Mouse (Mus musculus): ENCODE data around the gene Pcsk6. TPM values are rescaled to one million over a fixed set of nuclear protein-coding genes. Genes with fewer than 3 reads are reported as not detected.
A peak's percentile ranks its signal among the peaks of the same experiment; 100 is the strongest.
"Not testable (repeated sequence)": the region's sequence is repeated elsewhere in the genome, so short reads cannot be mapped to it uniquely, and the experiment has no call there.

Pcsk6 gene
- 10 to 100 TPM; 41.3 to 57.6 TPM for total RNA-seq (2021)
- long read RNA-seq, experiment 1, full-length matches to known transcripts = 38 of 50 reads
- long read RNA-seq, experiment 1, partial matches to known transcripts = 9 of 50 reads
- long read RNA-seq, experiment 1, other reads (novel, unspliced or antisense) = 3 of 50 reads
- long read RNA-seq, experiment 2, full-length matches to known transcripts = 23 of 34 reads
- long read RNA-seq, experiment 2, partial matches to known transcripts = 9 of 34 reads
- long read RNA-seq, experiment 2, other reads (novel, unspliced or antisense) = 2 of 34 reads

DNA sequence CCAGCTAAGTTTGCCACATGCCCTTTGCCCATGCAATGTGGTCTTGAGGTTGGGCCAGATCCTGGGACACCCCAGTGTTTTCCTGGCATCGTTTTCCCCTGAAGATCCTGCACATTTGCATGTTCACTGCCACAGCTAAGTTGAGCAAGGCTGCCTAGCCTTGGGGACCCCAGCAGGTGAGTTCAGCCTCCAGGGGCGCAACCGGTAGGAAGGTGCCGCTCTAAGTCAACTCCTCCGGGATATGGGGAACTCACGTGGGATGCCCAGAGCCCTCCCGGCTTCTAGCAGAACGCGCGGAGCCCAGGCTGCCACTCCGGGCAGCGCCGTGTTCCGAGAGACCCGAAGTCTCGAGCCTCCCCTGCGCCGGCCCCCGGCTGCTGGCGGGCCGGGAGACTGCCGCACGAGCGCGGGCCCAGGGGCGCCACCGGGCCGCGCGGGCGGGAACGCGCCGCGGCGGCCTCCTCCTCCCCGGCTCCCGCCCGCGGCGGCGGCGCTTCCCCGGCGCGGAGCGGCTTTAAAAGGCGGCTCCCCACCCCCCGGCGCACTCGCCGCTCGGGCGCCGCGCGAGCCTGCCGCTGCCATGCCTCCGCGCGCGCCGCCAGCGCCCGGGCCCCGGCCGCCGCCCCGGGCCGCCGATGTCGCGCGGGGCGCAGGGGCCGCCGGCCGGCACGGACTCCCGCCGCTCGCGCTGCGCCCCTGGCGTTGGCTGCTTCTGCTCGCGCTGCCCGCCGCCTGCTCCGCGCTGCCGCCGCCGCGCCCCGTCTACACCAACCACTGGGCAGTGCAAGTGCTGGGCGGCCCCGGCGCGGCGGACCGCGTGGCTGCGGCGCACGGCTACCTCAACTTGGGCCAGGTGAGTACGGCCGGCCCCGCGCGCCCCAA is at the start of gene Pcsk6:
Gene Pcsk6, plus strand, starts transcription at position 144 of the 882 bp plus-strand sequence.
- peak; percentile 58 for DNase-seq

DNA sequence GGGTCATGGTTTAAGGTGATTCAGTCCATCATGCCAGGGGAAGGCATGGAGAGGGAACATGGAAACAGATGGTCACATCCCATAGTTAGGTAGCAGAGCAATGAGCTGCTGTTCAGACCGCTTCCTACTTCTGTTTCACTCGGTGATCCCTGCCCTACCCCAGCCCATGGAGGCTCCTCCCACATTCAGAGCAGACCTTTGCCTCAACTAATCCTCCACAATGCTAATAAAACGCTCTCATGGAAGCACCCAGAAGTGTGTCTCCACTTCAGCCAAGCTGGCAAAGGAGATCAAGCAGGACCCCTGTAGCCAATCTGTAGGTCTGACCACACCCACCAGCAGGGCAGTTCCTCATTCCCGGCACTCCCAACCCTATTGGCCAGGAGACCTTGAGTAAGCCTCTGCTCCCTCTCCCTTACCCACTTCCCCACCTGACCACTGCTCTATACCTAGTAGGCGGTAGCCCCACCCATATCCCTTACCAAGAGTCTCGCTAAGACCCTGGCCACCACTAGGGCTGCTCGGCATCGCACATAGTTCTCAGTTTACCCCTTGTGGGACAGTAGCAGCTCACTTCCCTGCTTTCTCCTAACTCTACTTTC is 47.8 kb upstream of the Pcsk6 start:
- no peak for DNase-seq

DNA sequence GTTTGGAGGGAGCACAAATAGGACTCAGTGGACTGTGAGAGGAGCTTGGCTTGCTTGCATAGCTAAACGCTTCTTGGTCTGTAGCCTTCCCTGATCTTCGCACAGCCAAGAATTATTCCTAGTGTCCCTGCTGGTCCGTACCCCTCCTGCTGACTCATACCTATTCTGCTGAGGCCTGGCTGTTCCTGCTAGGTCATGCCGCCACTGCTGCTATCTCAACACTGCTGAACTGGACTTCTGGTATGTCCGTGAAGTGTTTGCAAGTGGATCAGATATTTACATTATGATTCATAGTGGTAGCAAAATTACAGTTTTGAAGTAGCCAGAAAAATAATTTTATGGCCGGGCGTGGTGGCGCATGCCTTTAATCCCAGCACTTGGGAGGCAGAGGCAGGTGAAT is 44.0 kb upstream of the Pcsk6 start:
- DNase-seq = no peak

DNA sequence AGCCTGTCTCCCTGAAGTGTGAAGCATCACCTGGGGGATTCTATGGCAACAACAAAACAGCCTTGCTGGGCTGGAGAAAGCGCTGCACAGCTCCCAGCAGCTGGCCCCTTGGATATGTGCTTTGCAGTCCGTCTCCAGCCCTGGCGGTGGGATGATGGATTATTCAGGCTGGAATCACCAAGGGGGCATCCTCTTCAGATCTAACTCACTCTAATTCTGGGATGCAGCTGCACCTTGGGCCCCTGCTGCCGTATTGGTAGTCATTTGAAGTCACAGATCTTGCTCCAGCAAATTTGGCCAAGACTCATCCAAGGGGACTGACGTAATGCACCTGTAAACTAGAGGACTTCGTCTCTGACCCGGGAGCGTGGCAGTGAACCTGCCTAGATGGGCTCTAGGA is 41.1 kb upstream of the Pcsk6 start:
- DNase-seq = no peak

DNA sequence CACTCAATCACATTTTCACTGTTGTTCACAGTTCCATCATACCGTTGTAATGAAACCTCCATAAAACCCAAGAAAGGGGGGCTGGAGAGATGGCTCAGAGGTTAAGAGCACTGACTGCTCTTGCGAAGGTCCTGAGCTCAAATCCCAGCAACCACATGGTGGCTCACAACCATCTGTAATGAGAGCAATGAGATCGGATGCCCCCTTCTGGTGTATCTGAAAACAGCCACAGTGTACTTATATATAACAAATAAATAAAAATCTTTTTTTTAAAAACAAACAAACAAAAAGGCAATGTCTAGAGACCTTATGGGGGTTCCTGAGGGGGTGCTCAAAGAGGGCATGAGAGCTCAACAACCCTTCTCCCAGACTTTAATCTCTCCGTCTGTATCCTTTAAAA is 39.6 kb upstream of the Pcsk6 start:
- DNase-seq = not testable (repeated sequence)

DNA sequence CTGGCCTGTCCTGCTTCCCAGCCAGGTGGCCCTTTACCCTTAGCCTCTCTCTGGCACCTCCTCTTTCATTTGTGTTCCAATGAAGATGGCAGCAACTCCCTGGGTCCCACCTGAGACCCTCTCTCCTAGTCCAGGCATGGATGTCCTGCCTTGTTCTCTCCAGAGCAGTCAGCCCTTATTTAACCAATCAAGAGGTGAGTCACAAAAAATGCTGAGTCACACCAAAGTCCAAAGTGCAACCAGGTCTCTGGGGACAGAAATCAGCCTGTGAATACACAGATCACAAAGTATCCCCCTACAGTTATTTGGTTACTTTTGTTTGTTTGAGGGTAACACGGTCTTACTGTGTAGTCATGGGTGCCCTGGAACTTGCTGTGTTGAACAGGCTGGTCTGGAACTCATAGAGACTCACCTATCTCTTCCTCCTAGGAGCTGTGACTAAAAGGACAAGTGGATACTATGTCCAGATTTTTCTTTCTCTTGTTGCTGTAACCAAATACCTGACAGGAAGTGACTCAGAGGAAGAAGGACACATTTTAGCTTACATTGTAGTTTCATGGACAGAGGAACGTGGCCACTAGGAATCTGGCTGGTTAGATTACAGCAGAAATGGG is 38.9 kb upstream of the Pcsk6 start:
- no peak for DNase-seq

DNA sequence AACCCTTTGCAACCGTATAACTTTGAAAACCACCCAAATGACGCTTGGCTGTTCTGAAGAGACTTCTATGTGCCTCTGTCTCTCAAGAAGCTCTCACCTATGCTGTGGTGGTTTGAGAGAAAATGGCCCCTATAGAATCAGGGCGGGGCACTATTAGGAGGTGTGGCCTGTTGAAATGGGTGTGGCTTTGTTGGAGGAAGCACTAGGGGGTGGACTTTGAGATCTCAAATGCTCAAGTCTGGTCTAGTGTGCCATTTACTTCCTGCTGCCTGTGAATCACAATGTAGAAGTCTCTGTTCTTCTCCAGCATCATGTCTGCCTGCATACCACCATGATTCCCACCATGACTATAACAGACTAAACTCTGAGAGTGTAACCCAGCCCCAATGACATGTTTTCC is 21.8 kb upstream of the Pcsk6 start:
- DNase-seq = no peak

DNA sequence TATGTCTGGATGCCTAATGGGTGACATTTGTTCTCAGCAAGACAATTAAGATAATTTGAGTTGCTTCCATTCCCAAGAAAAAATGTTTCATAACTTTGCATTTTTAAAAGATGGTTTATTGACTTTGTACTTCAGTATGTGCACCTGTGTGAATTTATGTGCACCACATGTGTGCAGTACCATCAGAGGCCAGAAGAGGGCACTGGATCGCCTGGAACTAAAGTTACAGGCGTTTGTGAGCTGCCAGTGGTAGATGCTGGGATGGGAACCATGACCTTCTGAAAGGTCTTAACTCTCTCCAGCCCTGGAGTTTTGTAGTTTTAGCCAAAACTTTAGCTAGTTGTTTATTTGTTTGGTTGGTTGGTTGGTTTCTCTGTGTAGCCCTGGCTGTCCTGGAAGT is 18.3 kb upstream of the Pcsk6 start:
- no peak for DNase-seq

DNA sequence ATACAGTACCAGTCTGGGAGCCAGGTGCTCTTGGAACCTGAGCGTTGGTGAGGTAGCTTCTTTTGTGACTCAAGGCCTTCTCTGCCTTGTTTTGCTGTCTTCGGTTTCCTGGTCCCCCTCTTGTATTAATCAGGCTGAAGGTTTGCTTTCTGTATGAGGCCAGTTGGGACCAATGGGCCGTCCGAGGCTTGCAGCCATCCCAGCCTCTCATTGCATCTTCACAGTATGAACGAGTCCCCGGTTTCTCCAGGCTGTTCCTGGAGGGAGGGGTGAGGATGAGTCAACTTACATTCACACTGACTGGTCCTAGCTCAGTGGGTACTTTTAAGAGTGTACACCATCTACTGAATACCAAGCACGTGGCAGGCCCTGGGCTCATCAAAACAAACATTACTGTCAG is 553 bp upstream of the Pcsk6 start:
- DNase-seq = no peak

DNA sequence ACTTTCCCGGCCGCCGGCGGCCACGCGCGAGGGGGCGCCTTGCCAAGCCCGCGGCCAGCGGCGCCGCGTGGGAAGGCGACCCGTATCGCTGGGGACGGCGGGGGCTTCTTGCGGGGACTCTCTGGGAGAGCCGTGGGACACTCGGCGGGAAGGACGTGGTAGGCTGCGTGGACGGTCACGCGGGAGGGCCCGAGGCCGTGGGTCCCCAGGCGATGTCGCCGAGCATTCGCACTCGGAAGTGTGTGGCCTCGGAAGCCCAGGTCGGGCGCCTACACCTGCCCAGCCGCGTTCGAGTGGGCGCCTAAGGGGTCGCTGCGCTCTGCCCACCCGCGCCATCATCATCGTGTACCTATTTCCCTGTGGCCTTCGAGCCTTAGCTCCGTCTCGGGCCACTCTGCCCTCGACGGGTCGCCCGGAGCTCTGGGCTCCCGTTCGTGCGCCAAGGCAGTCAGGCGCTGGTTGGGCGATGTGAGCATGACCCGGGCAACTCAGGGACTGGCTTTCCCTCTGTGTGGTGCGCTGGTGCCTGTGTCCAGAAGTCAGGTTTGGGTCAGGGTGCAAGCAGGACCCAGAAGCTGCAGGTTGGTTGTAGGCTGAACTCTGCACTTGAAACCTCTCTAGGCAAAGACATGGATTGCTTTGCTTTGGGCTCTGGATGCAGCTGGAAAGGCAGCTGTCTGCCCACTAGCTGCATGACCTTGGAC is 1.1 kb downstream of the Pcsk6 start:
- DNase-seq = no peak

DNA sequence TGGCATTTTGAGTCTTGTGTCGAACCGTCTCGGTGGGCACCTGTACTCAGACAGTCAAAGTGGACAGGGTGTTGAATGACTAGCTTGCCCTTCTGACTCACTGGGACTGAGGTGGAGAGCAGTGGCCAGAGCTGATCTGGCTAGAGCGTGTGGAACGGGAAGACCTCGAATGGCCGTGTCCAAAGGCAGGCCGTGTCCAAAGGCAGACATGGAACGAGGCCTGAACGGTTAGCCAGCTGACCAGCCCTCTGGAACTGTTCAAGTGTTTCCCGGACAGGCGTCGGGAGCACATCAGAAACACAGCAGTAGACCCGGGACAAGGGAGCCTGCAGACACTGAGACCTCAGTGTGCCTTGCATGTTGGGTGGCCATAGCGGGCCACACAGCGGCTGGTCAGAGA is 7.6 kb downstream of the Pcsk6 start:
- no peak for DNase-seq

DNA sequence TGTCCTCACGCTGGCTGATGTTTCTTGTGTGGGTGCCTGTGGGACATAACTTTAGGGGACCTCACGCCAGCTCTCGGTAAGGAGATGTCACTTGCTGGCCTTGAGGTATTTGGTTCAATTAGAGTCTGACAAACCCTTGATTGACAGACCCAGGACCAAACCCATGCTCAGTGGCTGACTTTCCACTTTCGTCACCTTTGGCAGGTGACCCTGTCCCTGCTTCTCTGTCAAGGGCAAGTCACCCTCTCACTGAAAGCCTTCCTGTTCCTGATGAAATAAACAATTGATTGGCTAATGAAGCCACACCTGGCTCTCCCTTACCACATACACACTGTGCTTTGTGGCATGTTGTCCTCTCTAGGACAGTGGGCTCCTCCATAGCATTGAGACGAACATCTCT is 8.3 kb downstream of the Pcsk6 start:
- DNase-seq = no peak

DNA sequence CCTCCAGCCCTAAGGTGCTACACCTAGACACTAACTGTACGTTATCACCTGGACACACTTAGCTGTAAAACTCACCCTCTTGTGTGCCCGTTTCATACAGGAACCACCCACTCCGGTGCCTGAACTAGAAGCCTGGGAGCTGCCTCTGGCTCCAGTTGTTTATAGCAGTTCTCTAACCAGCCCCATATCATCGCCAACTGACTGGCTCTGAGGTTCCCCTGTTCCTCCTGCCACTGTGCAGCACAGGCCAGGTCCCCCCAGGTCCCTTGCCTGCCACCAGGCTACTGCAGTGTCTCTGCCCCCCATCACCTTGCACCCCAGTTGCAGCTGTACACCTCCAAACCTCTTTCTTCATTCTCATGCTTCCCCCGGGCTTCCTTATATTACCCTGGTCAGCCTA is 8.7 kb downstream of the Pcsk6 start:
- no peak for DNase-seq

DNA sequence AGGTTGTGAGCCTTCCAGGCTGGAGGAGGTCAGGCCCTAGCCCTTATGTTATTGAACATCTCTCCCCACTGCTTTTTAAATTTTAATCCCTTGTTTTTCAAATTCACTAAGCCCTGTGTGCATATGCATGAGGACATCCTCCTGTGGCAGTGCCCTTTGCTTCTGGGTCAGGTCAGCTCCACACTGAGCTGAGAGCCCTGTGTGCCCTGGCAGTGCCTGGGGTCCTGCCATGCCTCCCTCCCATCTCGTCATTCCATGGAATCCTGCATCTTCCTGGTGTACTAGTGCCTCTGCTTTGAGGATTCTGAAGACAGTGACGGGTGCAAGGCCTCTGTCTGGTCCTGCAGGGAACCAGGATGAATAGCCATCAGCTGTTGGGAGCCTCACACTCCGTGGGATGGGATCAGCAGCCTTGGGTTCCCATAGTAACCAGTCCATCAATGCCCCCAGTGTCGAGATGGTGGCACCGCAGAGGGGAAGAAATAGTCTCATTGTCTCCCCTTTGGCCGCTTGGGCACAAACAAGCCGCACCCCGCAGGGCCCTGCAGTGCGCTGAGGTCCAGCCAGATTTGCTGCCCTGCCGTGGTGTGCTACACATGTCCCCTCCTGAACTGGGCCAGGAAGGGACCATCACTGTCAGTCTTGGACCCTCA is 9.5 kb downstream of the Pcsk6 start:
- DNase-seq = no peak

DNA sequence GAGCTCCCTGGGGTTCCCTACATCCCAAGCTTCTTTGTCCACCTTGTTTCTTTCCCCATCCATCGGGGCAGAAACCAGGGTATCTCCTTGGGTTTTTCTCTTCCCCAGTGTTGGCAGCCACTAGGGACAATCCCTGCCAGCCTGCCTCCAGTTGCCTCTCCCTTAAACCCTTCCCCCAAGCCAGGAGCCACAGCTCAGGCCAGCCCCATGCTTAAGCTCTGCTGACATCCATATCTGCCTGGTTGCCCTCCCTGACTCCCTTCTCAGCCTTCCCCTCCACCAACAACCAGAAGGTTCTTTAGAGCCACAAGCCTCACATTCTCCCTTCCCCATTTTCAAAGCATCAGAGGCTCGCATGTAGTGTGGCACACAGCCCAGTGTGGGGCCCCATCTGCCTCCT is 10.3 kb downstream of the Pcsk6 start:
- DNase-seq = no peak

DNA sequence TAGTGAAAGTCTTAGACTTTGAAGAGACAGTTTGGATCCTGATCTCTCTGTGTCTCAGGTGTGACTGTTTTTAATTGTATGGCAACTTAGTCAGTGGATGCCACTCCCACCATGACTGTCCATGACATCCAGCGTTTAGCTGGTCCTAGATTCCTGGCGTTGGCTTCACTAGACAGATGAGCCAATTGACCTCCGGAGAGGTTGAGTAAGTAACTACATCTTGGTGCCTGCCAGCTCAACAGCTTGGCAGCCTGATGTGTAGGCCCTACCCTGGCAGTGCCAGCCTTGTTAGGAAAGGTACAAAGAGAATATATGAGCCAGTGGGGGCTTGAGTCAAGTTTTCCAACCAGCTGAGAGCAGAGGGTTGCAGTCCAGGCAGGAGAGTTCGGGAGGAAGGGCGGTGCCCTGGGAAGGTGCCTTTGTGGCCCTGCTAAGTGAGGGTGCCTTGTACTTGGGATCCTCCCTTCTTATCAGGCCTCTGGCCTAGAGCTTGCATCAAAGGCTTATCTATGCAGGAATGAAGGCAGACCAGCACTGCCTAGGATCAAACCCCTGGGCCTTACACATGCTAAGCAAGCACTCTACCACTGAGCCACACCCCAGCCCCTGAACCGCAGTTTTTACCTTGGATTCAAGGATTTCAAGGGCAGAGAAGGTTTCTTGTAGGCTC is 11.8 kb downstream of the Pcsk6 start:
- no peak for DNase-seq

DNA sequence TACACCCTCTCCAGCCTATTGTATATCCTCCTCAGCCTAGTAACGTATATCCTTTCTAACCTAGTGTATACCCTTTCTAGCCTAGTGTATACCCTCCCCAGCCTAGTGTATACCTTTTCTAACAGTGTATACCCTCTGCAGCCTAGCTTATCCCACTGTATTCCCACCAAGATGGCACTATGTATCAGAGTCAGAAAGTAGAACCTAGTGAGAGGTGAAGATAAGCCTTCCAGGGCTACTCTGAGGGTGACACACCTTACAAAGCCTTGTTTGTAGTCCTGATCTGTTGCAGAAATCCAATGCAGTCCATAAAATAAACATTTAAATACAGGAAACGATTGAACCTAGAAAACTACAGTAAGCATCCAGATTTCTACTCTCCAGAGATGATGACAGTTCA is 12.4 kb downstream of the Pcsk6 start:
- DNase-seq = no peak

DNA sequence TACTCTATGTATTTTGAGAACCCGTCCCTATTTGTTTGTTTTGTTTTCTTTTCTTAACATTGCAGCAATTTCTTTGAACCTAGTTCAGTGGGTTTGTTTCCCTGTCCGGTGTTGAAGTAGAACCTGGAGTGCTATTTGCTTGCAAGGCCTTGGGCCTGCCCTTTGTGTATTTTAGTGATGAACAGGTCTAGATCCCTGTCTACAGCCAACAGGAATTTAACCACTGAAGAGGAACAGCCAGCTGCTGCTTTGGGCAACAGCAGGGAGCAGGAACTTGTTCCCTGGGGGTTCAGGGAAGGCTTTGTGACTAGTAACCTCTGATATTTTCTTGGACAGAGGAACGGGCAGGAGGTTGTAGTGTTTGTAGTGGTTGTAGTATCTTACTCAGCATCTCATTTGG is 15.1 kb downstream of the Pcsk6 start:
- DNase-seq = no peak

DNA sequence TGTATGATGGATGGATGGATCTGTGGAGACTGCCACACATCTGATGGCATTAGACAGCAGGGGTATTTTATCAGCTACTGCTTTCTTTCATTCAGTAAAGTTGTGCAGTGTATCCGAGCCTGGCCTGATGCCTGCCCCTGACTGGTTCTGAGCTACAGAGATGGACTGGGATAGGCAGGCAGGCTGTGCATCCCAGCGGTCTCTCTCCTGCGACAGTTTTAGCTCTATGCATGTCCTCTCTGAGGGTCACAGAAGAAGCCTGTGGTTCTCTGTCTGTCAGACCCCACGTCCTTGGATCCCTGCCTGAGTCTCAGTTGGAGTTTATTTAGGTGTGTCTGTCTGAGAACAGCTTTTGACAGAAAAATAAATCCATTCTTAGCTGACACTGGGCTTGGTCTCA is 16.7 kb downstream of the Pcsk6 start:
- no peak for DNase-seq

DNA sequence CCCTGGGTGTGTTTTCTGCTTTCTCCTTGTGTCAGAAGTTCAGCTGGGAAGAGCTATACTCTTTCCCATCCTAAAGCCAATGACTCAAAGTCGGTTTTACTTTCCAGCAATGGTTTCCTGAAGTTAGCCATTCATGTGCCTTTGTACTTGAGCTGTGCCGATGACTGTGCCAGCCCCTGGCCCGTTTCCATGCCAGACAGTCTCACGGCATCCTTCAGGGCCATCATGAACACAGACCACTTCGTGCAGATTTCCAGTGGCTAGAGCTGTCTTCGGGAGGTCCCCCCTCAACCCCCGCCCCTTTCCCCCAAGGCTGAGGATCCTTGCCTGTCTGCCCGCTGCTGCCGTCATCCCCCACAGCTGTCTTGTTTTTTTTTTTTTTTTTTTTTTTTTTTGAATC is 17.8 kb downstream of the Pcsk6 start:
- DNase-seq = no peak

DNA sequence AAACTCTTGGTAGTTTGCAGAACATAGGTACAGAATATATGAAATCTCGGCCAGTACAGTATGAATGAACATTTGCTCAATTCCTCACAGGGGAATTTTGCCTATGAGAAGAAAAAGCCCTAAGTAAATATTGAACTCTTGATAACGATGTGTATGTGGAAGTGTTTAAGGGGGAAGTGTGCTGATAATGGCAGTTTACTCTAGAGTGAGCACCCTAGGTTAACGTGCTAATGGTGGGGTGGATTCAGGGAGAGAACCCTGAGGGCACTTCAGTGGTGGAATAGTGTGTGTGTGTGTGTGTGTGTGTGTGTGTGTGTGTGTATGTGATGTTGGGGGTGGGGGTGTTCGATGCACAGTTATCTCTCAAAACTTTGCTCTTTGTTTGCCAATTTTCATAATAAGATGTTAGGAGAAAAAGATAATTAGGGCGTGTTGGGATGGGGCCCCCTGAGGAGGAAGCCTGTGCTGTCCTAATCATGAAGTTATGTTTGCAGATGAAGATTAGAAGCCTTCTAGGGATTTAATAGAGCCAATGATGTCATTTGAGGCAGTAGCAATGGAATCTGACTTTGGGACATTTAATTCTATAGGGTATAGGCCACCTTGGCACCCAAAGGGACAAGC is 19.2 kb downstream of the Pcsk6 start:
- no peak for DNase-seq

All from gastrocnemius, postnatal 10 days (tissue).